In the genomic region with DNA sequence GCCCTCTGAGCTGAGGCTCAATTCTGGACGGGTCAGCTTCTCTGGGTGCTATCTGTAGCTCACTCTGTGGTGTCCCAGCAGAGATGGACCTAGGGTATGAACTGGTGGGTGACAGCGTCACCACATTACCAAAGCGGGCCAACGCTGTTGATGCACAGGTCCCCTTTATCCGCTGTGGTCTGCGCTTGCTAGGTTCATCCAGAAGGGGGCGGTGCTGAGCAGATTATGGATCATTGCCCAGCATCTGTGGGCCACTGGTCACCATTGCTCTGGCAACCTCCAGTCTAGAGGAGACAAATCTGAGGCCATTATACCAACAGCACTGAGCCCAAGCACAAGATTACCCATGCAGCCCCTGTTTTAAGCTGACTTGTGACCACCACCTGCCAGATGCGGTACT, we compare ENCODE assay signal across 8 mouse cellular contexts.
DNase-seq lines count a peak whose midpoint lies in the region; ATAC-seq and TF ChIP-seq lines count a peak whose summit lies in the region.

No protein-coding gene starts in this region.

- no peak overlapping the region for H3K9ac ChIP-seq in lung, postnatal 0 days (replicated peaks; ENCODE audit: low read depth)

- H3K36me3 ChIP-seq in lung, postnatal 0 days (ENCODE audit: insufficient read depth, low read length), result no peaks in the 10 kb centered on the region

- TF ChIP-seq POLR2A in brain, embryonic 14.5 days (IDR thresholded peaks at IDR 0.05; ENCODE audit: borderline replicate concordance, extremely low read depth, insufficient read depth, insufficient read length, poor library complexity, severe bottlenecking), result no peak

- ATAC-seq in lung, postnatal 0 days, result no peak
- ATAC-seq in erythroid progenitor cell, adult 5-6 weeks (replicated peaks; ENCODE audit: low FRiP score, poor library complexity, severe bottlenecking), result no peak

- H3K4me2 ChIP-seq in lung, postnatal 0 days (replicated peaks; ENCODE audit: low read depth, low read length), result no peak overlapping the region

- TF ChIP-seq CTCF in gastrocnemius, adult 2 months (IDR thresholded peaks at IDR 0.05), result peak; percentile 55
- TF ChIP-seq CTCF in lung, postnatal 0 days (IDR thresholded peaks at IDR 0.05), result peak; percentile 49
- TF ChIP-seq CTCF in brain, embryonic 14.5 days (IDR thresholded peaks at IDR 0.05; ENCODE audit: borderline replicate concordance, extremely low read depth, insufficient read depth, insufficient read length), result peak; percentile 67

- no peaks in the 10 kb centered on the region for H3K9me3 ChIP-seq in lung, postnatal 0 days (ENCODE audit: low read length)

- DNase-seq in gastrocnemius, adult 2 months, result peak; percentile 24
- DNase-seq in gastrocnemius, postnatal 4 days (ENCODE audit: low spot score in 2 of 2), result no peak
- no peak for DNase-seq in lung, postnatal 0 days (ENCODE audit: low spot score)
- no peak for DNase-seq in lung, postnatal 14 days
- no peak for DNase-seq in brain, embryonic 14.5 days (ENCODE audit: low read depth)
- DNase-seq in retina, postnatal 1 day, result peak; percentile 40
- no peak for DNase-seq in adipocyte (ENCODE audit: low spot score)

- H3K4me1 ChIP-seq in lung, postnatal 0 days (ENCODE audit: insufficient read depth, low read depth, low read length), result no peaks in the 10 kb centered on the region

- no peak overlapping the region for H3K4me3 ChIP-seq in gastrocnemius, adult 2 months
- no peak overlapping the region for H3K4me3 ChIP-seq in lung, postnatal 0 days (ENCODE audit: low read depth, low read length)

- intact Hi-C loops in gastrocnemius, adult 2 months (cut with DNase I), result no loop called here

- H3K27ac ChIP-seq in gastrocnemius, adult 2 months, result no peak overlapping the region
- no peak overlapping the region for H3K27ac ChIP-seq in lung, postnatal 0 days (ENCODE audit: low read length)

- TF ChIP-seq EP300 in lung, postnatal 0 days (IDR thresholded peaks at IDR 0.05), result no peak

- WGBS in lung, postnatal 0 days, result 36% methylated on average over 8 of the region's 8 CpGs

- no peaks in the 10 kb centered on the region for H3K27me3 ChIP-seq in lung, postnatal 0 days (replicated peaks; ENCODE audit: insufficient read depth, low read length)

Comparison
In these comparisons a context has a peak if more than half of its experiments do, and no peak if none do; other contexts are left out.
1. DNase-seq: peak in gastrocnemius, adult 2 months (single experiment) and retina, postnatal 1 day (single experiment); none in gastrocnemius, postnatal 4 days (0 of 2), lung, postnatal 0 days (single experiment), lung, postnatal 14 days (single experiment), brain, embryonic 14.5 days (single experiment) and adipocyte (single experiment).
2. Peak in every context shown above with its lines, with median percentiles within 50 percentile points of each other: CTCF ChIP-seq.